Mouse (Mus musculus): ENCODE results near the gene Saxo1. TPM values are rescaled to one million over a fixed set of nuclear protein-coding genes. Genes with fewer than 3 reads are reported as not detected.

Gene Saxo1
- total RNA-seq, 2 experiments from 2014 or later = not detected

DNA sequence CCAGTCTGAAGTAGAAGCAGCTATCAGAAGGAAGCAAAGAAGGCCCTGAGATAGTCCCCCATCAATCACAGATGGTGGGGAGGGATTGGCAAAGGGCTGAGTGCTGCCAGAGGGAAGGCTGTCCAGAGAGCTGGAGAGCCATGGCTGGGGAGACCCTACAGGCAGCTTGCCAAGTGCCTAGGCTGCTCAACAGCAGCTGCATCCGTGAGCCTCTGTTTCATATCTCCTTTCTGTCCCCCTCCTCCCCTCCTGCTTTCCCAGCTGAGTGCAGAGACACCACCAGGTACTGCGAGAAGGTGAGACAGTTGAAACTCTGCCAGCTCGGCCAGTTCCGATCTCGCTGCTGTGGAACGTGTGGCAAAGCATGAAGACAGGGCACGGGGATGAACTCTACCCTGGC, 132.5 kb downstream of the Saxo1 start:
- ATAC-seq (replicated peaks; ENCODE audit: poor library complexity) = no peak

DNA sequence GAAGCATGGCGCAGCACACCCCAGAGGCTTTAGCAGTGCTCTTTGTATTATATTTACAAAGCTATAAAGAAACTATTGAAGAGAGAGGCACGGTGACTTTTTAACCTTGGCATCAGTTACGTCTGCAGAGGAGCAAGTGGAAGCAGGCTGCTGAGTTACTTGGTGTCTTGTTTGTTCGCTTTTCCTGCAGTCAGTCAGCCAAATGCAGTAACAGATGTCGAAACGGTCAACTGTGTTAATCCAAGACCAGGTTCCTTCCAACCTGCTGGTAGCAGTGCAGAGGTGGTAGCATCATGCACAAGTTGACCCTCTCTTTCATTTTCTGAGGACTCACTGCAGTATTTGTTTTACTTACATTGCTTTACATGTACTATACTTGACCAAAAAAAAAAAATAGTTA, 135.5 kb downstream of the Saxo1 start:
- ATAC-seq (replicated peaks; ENCODE audit: poor library complexity) = no peak

DNA sequence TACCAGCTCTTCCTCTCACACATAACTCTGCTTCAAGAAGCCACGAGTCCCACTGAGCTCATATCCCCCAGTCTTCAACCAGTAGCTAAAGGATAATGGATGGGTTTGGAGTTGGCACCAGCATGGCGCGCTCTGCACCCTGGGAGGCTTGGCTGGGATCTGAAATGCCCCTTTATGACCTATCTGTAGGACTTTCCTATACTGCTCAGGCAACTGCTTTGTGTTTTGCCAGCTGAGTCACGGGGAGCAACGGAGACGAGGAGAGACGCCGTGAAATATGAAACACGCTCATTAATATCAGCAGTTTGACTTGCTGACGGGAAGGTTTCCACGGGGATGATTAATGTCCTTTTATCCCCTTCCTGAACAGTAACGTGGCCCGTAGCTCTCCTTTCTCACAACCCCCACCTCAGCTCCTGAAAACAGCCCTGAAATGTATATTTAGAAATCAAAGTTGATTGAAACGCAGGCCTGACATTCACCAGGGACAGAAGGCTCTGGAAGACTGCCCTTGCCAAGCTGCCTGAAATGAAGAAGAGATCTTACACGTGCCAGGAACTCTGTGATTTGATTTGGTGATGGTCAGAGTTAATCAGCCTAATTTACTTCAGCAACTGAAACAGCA, 141.6 kb downstream of the Saxo1 start:
- ATAC-seq (replicated peaks; ENCODE audit: poor library complexity) = no peak

DNA sequence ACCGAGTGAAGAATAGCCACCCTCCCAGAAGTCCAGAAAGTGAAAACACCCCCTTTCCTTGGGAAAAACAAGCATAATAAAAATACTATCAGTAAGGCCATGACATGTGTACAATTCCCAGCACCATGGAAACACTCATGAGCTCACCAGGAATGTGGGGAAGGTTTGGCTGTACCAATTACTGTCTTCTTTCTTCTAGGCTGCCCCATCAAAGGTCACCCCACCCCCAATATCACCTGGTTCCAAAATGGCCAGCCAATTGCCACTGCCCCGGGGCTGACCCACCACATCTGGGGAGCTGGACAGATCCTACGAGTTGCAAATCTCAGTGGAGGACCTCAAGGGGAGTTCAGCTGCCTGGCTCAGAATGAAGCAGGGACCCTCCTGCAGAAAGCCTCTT, 144.7 kb downstream of the Saxo1 start:
- ATAC-seq (replicated peaks; ENCODE audit: poor library complexity) = no peak

DNA sequence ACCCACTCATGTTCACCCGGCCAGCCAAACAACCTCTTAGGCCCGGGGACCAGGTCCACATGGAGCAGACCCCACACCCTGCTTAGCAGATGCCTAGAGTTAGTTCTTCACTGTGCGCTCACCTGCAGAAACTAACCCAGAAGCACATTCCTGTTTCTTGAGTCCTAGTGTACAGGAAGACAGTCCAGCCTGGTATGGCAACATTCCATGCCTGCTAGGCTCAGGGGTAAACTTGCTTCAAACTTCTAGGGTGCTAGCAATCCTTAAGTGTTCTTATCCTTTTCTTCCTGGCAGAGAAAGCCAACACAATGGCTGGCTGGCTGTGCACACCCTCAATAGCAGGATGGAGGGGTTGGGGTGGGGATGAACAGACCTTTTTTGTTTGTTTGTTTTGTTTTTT, 147.2 kb downstream of the Saxo1 start:
- ATAC-seq (replicated peaks; ENCODE audit: poor library complexity) = no peak

DNA sequence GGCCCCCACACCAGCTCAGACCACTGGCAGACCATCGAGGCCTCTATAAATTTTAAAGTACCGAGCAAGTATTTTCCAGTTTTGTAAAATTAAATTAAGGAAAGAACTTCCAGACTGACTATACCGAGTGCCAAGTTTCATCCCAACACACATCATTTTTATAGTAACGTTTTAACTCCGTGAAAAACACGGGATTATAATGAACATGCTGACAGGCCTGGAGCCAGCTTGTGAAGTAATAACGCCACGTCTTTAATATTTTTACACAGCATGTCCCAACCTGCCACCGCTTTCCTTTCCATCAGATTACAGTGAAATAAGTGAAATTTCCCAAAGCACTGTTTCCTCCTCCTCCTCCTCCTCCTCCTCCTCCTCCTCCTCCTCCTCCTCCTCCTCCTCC, 149.7 kb downstream of the Saxo1 start:
- no peak for ATAC-seq (replicated peaks; ENCODE audit: poor library complexity)

DNA sequence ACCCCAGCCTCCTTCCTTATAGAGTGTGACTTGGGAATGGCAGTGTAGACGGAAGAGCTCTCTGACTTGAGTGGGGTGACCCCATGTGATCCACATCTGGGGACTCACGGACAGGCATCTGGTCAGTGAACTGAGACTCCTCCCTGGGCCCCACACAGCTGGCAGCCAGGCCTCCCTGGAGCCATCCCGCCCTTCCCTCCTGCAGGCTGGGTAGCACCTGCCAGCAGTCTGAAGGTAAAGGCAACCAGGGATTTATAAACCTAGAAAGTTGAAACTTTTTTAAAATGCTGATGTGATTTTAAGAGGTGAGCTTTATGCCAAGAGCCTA, 151.0 kb downstream of the Saxo1 start:
- ATAC-seq (replicated peaks; ENCODE audit: poor library complexity) = no peak

DNA sequence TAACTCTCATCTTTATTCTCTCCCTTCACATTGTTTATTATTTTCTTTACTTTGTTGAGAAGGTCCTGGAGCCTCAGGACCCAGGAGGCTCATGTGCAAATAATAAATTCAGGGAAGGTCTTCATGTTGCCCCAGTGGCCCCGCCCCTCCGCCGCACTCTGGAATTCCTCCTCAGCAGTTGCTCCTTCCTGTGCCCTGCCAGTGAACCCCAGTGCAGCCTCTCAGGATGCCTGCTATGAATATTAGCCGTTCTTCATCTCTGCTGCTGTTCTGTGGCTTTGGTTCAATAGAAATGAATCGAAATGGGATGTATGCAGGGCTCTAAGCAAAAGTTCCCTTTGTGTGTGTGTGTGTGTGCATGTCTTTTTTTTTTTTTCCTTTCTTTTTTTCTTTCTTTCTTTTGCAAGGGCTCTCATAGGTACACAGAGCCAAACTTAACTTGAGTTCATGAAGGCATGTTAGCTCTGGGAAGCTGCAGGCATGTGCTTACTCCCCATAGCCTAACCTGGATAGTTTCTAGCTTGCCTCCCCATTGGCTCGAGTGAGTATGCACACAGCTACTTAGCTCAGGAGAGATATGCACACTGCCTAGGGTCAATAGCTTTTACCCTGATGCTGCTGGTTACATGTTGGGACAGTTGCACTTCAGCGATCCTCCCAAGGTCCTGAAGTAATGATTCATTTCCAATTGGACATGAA, 151.5 kb downstream of the Saxo1 start:
- ATAC-seq (replicated peaks; ENCODE audit: poor library complexity) = no peak

DNA sequence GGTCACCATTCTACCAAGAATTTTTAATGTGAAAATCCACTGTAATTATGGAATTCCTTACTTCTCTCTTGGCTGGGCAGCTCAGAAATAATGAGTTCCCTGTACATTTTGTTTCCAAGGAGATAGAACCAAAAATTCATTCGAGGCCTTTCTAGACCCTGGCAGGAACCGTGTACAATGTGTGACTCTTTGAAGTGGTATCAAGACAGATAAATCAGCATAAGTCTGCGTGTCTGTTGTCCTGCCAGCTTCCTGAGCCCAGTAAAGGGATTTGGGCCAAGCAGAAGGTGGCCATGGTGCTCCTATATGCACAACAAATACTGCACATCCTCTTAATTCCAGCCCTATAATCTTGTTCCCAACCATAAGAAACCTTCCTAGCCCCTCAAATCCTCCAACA, 157.0 kb downstream of the Saxo1 start:
- ATAC-seq (replicated peaks; ENCODE audit: poor library complexity) = no peak

DNA sequence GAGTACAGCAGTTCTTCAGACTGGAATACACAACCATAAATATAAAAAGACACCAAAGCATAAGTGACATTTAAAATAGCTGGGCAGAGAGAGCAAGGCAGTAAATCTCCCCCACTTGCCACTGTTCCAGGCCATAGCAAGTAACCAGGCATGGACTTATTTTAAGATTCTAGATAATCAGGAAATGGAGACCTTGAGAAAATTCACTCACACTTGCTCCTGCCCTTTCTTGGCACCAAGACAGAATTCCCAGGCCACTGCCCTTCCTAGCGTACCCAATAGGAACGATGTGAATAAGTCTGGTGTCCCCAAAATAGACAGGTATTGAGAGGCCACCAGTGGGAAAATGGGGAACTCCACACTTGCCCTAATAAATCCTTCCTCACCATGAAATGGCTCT, 160.7 kb downstream of the Saxo1 start:
- ATAC-seq (replicated peaks; ENCODE audit: poor library complexity) = no peak

DNA sequence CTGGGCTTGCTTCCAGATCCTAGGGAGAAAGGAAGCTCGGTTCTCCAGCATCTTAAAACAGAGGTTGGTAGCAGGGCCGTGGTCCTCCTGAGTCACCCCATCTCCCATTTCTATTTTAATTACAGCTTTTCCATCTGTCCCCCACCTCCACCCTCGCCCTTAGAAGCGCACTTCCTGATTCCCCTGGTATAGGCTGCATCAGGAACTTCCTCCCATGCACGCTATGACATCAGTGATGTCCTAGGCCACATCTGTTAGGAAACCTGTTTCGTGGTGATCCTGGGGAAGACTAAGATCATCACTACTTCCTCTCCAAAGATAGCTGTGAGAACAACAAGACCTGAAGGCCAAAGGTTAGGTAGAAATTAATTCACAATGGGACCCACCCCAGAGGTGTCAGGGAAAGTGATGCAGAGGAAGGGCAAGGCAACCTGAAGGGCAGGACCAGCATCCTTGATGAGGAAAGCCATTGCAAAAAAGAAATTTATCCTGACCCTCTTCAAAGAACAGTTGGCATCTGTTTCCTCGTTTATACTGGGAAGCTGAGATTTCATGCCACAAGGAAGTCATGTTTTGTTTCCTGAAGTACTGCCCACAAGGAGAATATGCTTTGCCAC, 161.3 kb downstream of the Saxo1 start:
- ATAC-seq (replicated peaks; ENCODE audit: poor library complexity) = no peak

DNA sequence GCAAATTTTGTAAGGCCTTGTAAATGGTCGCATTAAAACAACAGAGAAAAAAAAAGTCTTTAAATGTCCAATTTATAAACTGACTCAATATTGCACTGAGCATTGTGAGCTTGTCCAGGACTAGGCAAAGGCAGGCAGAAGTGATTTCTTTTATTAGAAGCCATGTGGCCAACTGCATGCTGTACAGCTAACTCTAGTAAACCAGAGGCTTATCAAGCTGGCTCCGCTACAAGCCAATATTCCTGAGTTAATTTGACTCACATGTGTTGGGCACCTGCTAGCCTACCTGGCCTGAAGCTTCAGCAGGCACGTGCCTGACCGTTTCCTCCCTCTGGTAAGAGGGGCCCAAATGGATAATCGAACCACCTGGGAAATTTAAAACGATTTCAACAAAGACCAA, 162.5 kb downstream of the Saxo1 start:
- no peak for ATAC-seq (replicated peaks; ENCODE audit: poor library complexity)

Other genes starting within 250 kb of the Saxo1 start
- 31.0 and 34.5 TPM in 2 replicates for gene Rraga, start 17.3 kb upstream of the Saxo1 start, total RNA-seq (2015)
- gene Rraga, start 17.3 kb upstream of the Saxo1 start, total RNA-seq (2017) = 12.4 and 12.5 TPM in 2 replicates
- gene Haus6, start 53.7 kb upstream of the Saxo1 start, total RNA-seq (2015) = 22.6 and 26.3 TPM in 2 replicates
- 28.4 and 35.1 TPM in 2 replicates for gene Haus6, start 53.7 kb upstream of the Saxo1 start, total RNA-seq (2017)
- gene Plin2, start 111.7 kb upstream of the Saxo1 start, total RNA-seq (2015) = 40.5 and 58.5 TPM in 2 replicates
- gene Plin2, start 111.7 kb upstream of the Saxo1 start, total RNA-seq (2017) = 75.9 and 78.3 TPM in 2 replicates
- 34.7 and 39.4 TPM in 2 replicates for gene Dennd4c, start 190.2 kb upstream of the Saxo1 start, total RNA-seq (2015)
- gene Dennd4c, start 190.2 kb upstream of the Saxo1 start, total RNA-seq (2017) = 18.9 and 28.7 TPM in 2 replicates